Mouse (Mus musculus) thymus, adult 2 months (tissue): ENCODE data around the gene Cdk14. TPM values are rescaled to one million over a fixed set of nuclear protein-coding genes. Genes with fewer than 3 reads are reported as not detected.
"Not testable (repeated sequence)": the region's sequence is repeated elsewhere in the genome, so short reads cannot be mapped to it uniquely, and the experiment has no call there.

Experiments
- DNase-seq: peaks from one replicate; pipeline ENCODE4 v3.0.0; 2021
- H3K27ac ChIP-seq: fragments of 200-500 bp; 2 replicates; pipeline ENCODE4 v1.5.1; 2012; ENCODE audit warnings: low read length, control low read depth; ENCODE audit not compliant: control insufficient read depth, insufficient read depth
- H3K27me3 ChIP-seq: fragments of 200-500 bp; 2 replicates; pipeline ENCODE4 v1.6.1; 2012; ENCODE audit warnings: mild to moderate bottlenecking, low read length, moderate library complexity, mixed read lengths; ENCODE audit not compliant: control insufficient read depth, insufficient read depth
- H3K36me3 ChIP-seq: fragments of 200-500 bp; 2 replicates; pipeline ENCODE4 v1.6.1; 2012; ENCODE audit warnings: mild to moderate bottlenecking, low read length, moderate library complexity; ENCODE audit not compliant: control insufficient read depth, insufficient read depth
- H3K4me1 ChIP-seq: fragments of 200-500 bp; replicated peaks from 2 replicates; pipeline ENCODE4 v1.6.1; 2012; ENCODE audit warnings: low read length; ENCODE audit not compliant: control insufficient read depth, insufficient read depth
- H3K4me3 ChIP-seq: fragments of 200-500 bp; 2 replicates; pipeline ENCODE4 v1.5.1; 2012; ENCODE audit warnings: mild to moderate bottlenecking, low read length, control low read depth, moderate library complexity; ENCODE audit not compliant: control insufficient read depth, insufficient read depth
- CTCF ChIP-seq: fragments of 200-500 bp; IDR thresholded peaks from 2 replicates; pipeline ENCODE4 v1.5.1; 2012; ENCODE audit warnings: mild to moderate bottlenecking, control low read depth, low read length, moderate library complexity, borderline replicate concordance; ENCODE audit not compliant: control insufficient read depth, poor library complexity, insufficient read depth; ENCODE audit errors: extremely low read depth
- POLR2A ChIP-seq: fragments of 200-500 bp; IDR thresholded peaks from 2 replicates; pipeline ENCODE4 v1.6.1; 2012; ENCODE audit warnings: mild to moderate bottlenecking, low read length, control low read depth, moderate library complexity; ENCODE audit not compliant: control insufficient read depth, poor library complexity, insufficient read depth; ENCODE audit errors: extremely low read depth
- WGBS: fragments of 180-500 bp; shearing (Covaris S2); methylation state at CpG from one replicate; pipeline ENCODE4 v1.1.7; 2018; 5-methylcytosine and 5-hydroxymethylcytosine counted together
- polyA plus RNA-seq: library from polyadenylated mRNA; depleted of rRNA; stranded (reverse); fragments of >200 nt; gene quantifications from 2 replicates; pipeline ENCODE4 v1.2.3, GENCODE M21; 2012

Gene Cdk14
- polyA plus RNA-seq, 1 experiment, result 0.90 TPM

DNA sequence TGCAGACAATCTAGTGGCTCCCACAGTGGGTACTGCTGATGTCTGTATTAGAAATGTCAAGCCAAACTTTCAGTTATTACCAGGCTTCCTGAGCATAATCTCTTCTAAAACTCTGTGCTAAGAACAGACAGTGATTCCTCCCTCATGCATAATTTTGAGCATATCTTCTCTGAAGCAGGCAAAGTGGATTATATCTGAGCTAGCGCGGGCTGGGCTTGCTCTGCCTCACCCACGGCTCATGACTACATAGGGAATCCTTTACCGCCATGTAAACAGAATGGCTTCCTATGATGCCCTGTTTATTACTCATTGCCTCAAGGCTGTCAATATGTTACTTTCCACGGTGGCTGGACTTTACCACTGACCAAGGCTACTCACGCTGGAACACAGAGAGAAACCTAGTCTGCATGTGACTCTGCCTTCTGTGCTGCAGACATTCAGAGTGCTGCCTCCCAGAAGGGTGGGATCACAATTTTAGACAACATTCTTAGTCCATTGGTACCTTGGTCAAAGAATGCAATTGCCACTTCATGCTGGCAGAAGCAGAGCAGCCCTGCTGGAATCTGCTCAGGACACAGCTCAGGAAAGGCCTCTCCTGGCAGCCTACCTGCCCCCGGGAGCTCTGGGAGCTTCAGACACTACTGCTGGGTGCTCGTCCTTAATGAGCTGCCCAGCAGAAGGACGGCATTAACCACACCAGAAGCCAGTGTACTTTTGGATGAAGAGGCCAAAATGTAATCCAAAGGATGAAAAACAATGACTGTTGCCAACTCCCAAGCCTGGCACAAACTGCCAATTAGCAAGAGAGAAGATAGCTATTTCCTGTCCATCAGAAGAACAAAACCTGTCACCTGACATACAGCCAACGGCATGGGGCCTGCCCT is 503.5 kb downstream of the Cdk14 start:
- TF ChIP-seq CTCF (no peak), POLR2A (no peak)
- H3K27ac ChIP-seq, result no peak overlapping the region
- H3K4me3 ChIP-seq, result no peak overlapping the region
- WGBS, result 94% methylated on average over 10 of the region's 10 CpGs
- H3K36me3 ChIP-seq, result no peaks in the 10 kb centered on the region
- no peak for DNase-seq
- H3K4me1 ChIP-seq, result no peaks in the 10 kb centered on the region
- H3K27me3 ChIP-seq, result no peaks in the 10 kb centered on the region

GRCm38 (mm10) chr5:4904911-4905310 is 515.2 kb downstream of the Cdk14 start:
- H3K27me3 ChIP-seq, H3K36me3 ChIP-seq, DNase-seq, H3K27ac ChIP-seq, H3K4me3 ChIP-seq, H3K4me1 ChIP-seq: not testable (repeated sequence)
- 95% methylated on average over 3 of the region's 3 CpGs for WGBS

DNA sequence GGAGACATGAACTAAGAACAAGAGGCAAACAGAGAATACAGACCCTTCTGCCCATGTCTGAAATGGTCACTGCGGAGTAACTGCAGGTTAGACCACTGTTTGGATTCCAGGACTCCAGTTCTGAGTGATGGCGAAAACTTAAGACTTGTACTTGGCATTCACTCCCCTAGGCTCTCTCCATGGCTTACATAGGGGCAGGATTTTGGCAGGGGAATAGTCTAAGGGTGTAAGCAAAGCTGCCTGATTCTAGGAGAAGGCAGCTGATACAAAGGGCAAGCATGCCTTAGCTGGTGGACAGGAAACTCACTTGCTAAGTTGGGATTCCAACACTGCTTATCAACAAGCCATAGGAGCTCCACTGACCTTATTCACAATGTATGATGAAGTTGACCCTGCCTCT is 521.9 kb downstream of the Cdk14 start:
- no peak overlapping the region for H3K4me3 ChIP-seq
- WGBS, result 96% methylated on average over 2 of the region's 2 CpGs
- no peaks in the 10 kb centered on the region for H3K27me3 ChIP-seq
- no peak for DNase-seq
- no peaks in the 10 kb centered on the region for H3K4me1 ChIP-seq
- no peak for TF ChIP-seq CTCF
- no peak for TF ChIP-seq POLR2A
- no peak overlapping the region for H3K27ac ChIP-seq
- H3K36me3 ChIP-seq, result no peaks in the 10 kb centered on the region

- Histone ChIP-seq H3K4me1 (no peaks in the 10 kb centered on the region), H3K4me3 (no peak overlapping the region), H3K27ac (no peak overlapping the region), H3K27me3 (no peaks in the 10 kb centered on the region), H3K36me3 (no peaks in the 10 kb centered on the region)
- 91% methylated on average over 3 of the region's 3 CpGs for WGBS
- TF ChIP-seq CTCF (no peak), POLR2A (no peak)
- no peak for DNase-seq
These were observed 525.1 kb downstream of the Cdk14 start for GRCm38 (mm10) chr5:4894988-4895387.

DNA sequence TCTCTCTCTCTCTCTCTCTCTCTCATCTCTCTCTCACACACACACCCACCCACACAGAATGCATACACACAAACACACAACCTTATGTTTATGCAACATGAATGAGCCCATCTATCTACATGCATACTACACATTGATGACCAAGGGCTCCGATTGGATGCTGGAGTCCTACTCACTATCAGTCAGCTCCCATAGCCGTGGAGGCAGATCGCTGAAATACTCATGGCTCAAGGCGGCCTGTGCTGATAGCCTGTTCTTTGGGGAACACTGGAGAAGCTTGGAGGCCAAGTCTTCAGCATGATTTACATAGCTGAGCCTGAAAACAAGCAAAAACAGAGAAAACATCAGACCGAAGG is 526.3 kb downstream of the Cdk14 start:
- TF ChIP-seq CTCF (no peak), POLR2A (no peak)
- no peak for DNase-seq
- 95% methylated on average over 5 of the region's 5 CpGs for WGBS

GRCm38 (mm10) chr5:4893206-4893851 is 526.8 kb downstream of the Cdk14 start:
- TF ChIP-seq CTCF, result no peak
- no peak for TF ChIP-seq POLR2A
- DNase-seq, result no peak
- H3K27ac ChIP-seq, result no peak overlapping the region
- H3K4me1 ChIP-seq, result no peaks in the 10 kb centered on the region
- no peak overlapping the region for H3K4me3 ChIP-seq
- WGBS, result 97% methylated on average over 5 of the region's 5 CpGs
- no peaks in the 10 kb centered on the region for H3K36me3 ChIP-seq
- no peaks in the 10 kb centered on the region for H3K27me3 ChIP-seq

More for the DNA sequence above, 526.3 kb downstream of the Cdk14 start:
- Histone ChIP-seq H3K4me1 (no peaks in the 10 kb centered on the region), H3K4me3 (no peak overlapping the region), H3K27me3 (no peaks in the 10 kb centered on the region), H3K27ac (no peak overlapping the region), H3K36me3 (no peaks in the 10 kb centered on the region)
